Mouse (Mus musculus): ENCODE results near the gene Ulk3. TPM values are rescaled to one million over a fixed set of nuclear protein-coding genes. Genes with fewer than 3 reads are reported as not detected.
A peak's percentile ranks its signal among the peaks of the same experiment; 100 is the strongest.

The Ulk3 gene
- polyA plus RNA-seq, 1 experiment from 2014 or later, result 19.4 TPM

GRCm38 (mm10) chr9:57553119-57553518 is 36.1 kb upstream of the Ulk3 start:
- H3K36me3 ChIP-seq (replicated peaks; ENCODE audit: control insufficient read depth, insufficient read depth), result peaks cover 15% of the 10 kb centered on the region
- H3K9ac ChIP-seq, result no peak overlapping the region
- no peaks in the 10 kb centered on the region for H3K27me3 ChIP-seq (ENCODE audit: control insufficient read depth, insufficient read depth, low read length)
- ATAC-seq (ENCODE audit: low FRiP score), result no peak
- DNase-seq (ENCODE audit: low spot score), result no peak
- H3K4me3 ChIP-seq (replicated peaks; ENCODE audit: low read length), result no peak overlapping the region
- peaks cover 11% of the 10 kb centered on the region for H3K4me1 ChIP-seq (replicated peaks; ENCODE audit: control insufficient read depth, insufficient read depth, low read length)
- no peaks in the 10 kb centered on the region for H3K9me3 ChIP-seq (ENCODE audit: control insufficient read depth, low read length)
- 73% methylated on average over 11 of the region's 11 CpGs for WGBS
- H3K27ac ChIP-seq, result no peak overlapping the region
- H3K4me2 ChIP-seq (replicated peaks), result no peak overlapping the region

- Histone ChIP-seq H3K4me2 (replicated peaks) (no peak overlapping the region), H3K4me1 (replicated peaks; ENCODE audit: control insufficient read depth, insufficient read depth, low read length) (peaks cover 11% of the 10 kb centered on the region), H3K9ac (no peak overlapping the region), H3K27ac (no peak overlapping the region), H3K27me3 (ENCODE audit: control insufficient read depth, insufficient read depth, low read length) (no peaks in the 10 kb centered on the region), H3K4me3 (replicated peaks; ENCODE audit: low read length) (no peak overlapping the region), H3K36me3 (replicated peaks; ENCODE audit: control insufficient read depth, insufficient read depth) (no peaks in the 10 kb centered on the region; the same call in 1 of the 2 replicates), H3K9me3 (ENCODE audit: control insufficient read depth, low read length) (no peaks in the 10 kb centered on the region)
- DNase-seq (ENCODE audit: low spot score), result no peak
- no peak for ATAC-seq (ENCODE audit: low FRiP score)
- 41% methylated on average over 3 of the region's 3 CpGs for WGBS
These were observed 34.5 kb upstream of the Ulk3 start for GRCm38 (mm10) chr9:57554753-57555152.

DNA sequence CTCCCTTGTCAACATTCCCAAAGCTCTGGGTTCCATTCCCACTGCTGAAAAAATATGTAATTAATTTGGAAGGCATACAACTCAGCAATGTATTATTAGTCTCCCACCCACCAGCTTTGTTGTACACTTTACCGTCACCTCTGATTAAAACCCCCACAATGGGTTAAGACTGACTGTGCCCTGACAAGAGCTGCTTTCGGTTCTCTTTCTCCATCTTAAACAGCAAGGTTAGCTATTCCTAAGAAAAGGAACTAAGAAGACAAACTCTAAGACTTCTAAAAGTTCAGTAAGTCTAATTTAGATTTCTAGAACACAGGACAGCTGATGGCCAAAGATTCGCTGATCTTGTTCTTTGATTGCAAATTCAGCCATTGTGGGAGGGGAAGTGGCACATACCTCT is 32.0 kb upstream of the Ulk3 start:
- Histone ChIP-seq H3K36me3 (replicated peaks; ENCODE audit: control insufficient read depth, insufficient read depth) (no peaks in the 10 kb centered on the region), H3K4me1 (replicated peaks; ENCODE audit: control insufficient read depth, insufficient read depth, low read length) (peaks cover 20% of the 10 kb centered on the region), H3K4me2 (replicated peaks) (no peak overlapping the region), H3K9me3 (ENCODE audit: control insufficient read depth, low read length) (no peaks in the 10 kb centered on the region), H3K27ac (no peak overlapping the region), H3K9ac (no peak overlapping the region), H3K27me3 (ENCODE audit: control insufficient read depth, insufficient read depth, low read length) (no peaks in the 10 kb centered on the region), H3K4me3 (replicated peaks; ENCODE audit: low read length) (no peak overlapping the region)
- DNase-seq (ENCODE audit: low spot score) (no peak), ATAC-seq (ENCODE audit: low FRiP score) (no peak)
- WGBS, result 81% methylated on average over 3 of the region's 3 CpGs

- Histone ChIP-seq H3K4me3 (replicated peaks; ENCODE audit: low read length) (no peak overlapping the region), H3K36me3 (replicated peaks; ENCODE audit: control insufficient read depth, insufficient read depth) (no peaks in the 10 kb centered on the region), H3K27me3 (ENCODE audit: control insufficient read depth, insufficient read depth, low read length) (no peaks in the 10 kb centered on the region), H3K9ac (no peak overlapping the region), H3K27ac (no peak overlapping the region), H3K4me1 (replicated peaks; ENCODE audit: control insufficient read depth, insufficient read depth, low read length) (peaks cover 22% of the 10 kb centered on the region), H3K9me3 (ENCODE audit: control insufficient read depth, low read length) (no peaks in the 10 kb centered on the region), H3K4me2 (replicated peaks) (no peak overlapping the region)
- 85% methylated on average over 4 of the region's 4 CpGs for WGBS
- DNase-seq (ENCODE audit: low spot score), result no peak
- no peak for ATAC-seq (ENCODE audit: low FRiP score)
These were observed 30.6 kb upstream of the Ulk3 start for GRCm38 (mm10) chr9:57558625-57559024.

DNA sequence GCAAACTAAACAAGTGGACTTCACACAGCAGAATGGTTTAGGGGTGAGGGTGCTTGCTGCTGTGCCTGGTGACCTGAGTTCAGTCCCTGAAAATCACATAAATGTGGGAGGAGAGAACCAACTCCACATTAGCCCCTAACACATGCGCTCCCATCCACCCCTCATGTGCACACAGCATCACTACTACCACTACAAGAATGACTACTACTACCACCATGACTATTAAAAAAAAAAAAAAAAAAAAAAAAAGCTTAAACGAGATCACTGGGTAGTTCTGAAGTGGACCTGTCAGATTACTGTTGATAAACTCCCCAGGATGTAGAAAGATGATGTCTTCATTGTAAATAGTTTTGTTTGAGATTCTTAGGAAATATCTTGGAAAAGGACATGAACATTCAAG is 29.7 kb upstream of the Ulk3 start:
- Histone ChIP-seq H3K4me3 (replicated peaks; ENCODE audit: low read length) (no peak overlapping the region), H3K27me3 (ENCODE audit: control insufficient read depth, insufficient read depth, low read length) (no peaks in the 10 kb centered on the region), H3K4me1 (replicated peaks; ENCODE audit: control insufficient read depth, insufficient read depth, low read length) (peaks cover 19% of the 10 kb centered on the region), H3K4me2 (replicated peaks) (no peak overlapping the region), H3K36me3 (replicated peaks; ENCODE audit: control insufficient read depth, insufficient read depth) (no peaks in the 10 kb centered on the region), H3K27ac (no peak overlapping the region), H3K9ac (no peak overlapping the region), H3K9me3 (ENCODE audit: control insufficient read depth, low read length) (no peaks in the 10 kb centered on the region)
- DNase-seq (ENCODE audit: low spot score) (no peak), ATAC-seq (ENCODE audit: low FRiP score) (no peak)
- 85% methylated on average over 2 of the region's 2 CpGs for WGBS

GRCm38 (mm10) chr9:57560263-57560662 is 29.0 kb upstream of the Ulk3 start:
- WGBS, result 31% methylated on average over 7 of the region's 7 CpGs
- DNase-seq (ENCODE audit: low spot score) (peak; percentile 47), ATAC-seq (ENCODE audit: low FRiP score) (no peak)
- no peaks in the 10 kb centered on the region for H3K9me3 ChIP-seq (ENCODE audit: control insufficient read depth, low read length)
- peaks cover 17% of the 10 kb centered on the region for H3K4me1 ChIP-seq (replicated peaks; ENCODE audit: control insufficient read depth, insufficient read depth, low read length)
- H3K27me3 ChIP-seq (ENCODE audit: control insufficient read depth, insufficient read depth, low read length), result no peaks in the 10 kb centered on the region
- peak overlapping the region; percentile 62 for H3K9ac ChIP-seq
- no peaks in the 10 kb centered on the region for H3K36me3 ChIP-seq (replicated peaks; ENCODE audit: control insufficient read depth, insufficient read depth)
- H3K4me3 ChIP-seq (replicated peaks; ENCODE audit: low read length), result peak overlapping the region; percentile 49
- H3K27ac ChIP-seq, result peak overlapping the region; percentile 90
- peak overlapping the region; percentile 87 for H3K4me2 ChIP-seq (replicated peaks)

DNA sequence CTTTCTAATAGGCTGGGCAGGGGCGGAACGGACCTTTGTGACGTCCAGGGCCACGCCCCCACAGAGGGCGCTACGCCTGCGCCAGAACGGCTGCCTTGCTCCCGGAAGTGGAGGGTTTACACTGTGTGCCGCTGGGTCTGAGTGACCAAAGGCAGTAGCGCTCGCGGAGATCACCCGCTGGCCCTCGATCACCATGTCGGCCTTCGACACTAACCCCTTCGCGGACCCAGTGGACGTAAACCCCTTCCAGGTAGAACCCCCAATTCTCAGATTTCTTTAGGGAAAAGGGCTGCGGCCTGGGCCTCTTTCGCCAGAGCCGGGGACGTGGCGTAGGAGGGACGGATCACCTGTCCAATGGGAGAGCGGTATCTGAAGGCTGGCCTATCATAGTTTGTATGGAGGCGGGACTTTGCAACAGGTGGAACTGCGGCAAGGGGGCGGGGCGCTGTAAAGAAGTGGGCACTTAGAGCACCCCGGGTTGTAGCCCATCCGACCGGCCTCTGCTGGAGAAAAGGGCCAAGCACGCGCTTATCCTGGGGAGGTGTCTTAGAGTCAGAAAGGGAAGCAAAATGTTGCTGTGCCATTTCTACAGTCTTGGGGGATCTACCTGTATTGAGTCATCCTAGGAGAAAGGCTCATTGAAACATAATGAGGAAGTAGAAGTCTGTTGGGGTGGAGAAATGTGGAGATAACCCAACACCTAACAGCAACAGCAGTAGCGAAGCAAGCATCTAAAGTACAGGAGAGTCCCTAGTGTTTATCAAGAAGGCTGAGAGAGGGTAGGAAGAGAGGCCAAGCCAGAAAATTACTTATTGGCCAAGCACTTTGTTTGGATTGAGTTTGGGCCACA is 28.2 kb upstream of the Ulk3 start, which contains the start of gene Scamp2:
Scamp2 (plus strand) TSS at position 83 of the 850 bp plus-strand sequence.
- peak; percentile 100 for ATAC-seq (ENCODE audit: low FRiP score)
- WGBS, result 1% methylated on average over 37 of the region's 37 CpGs

GRCm38 (mm10) chr9:57561711-57562099 is 27.5 kb upstream of the Ulk3 start:
- Histone ChIP-seq H3K36me3 (replicated peaks; ENCODE audit: control insufficient read depth, insufficient read depth) (no peaks in the 10 kb centered on the region), H3K9ac (peak overlapping the region; percentile 62; the same call in 1 of the 2 replicates), H3K9me3 (ENCODE audit: control insufficient read depth, low read length) (no peaks in the 10 kb centered on the region), H3K27ac (no peak overlapping the region), H3K4me1 (replicated peaks; ENCODE audit: control insufficient read depth, insufficient read depth, low read length) (peaks cover 17% of the 10 kb centered on the region), H3K4me2 (replicated peaks) (peak overlapping the region; percentile 87), H3K4me3 (replicated peaks; ENCODE audit: low read length) (peak overlapping the region; percentile 49), H3K27me3 (ENCODE audit: control insufficient read depth, insufficient read depth, low read length) (no peaks in the 10 kb centered on the region)
- ATAC-seq (ENCODE audit: low FRiP score), result no peak
- WGBS, result 83% methylated on average over 13 of the region's 13 CpGs
- DNase-seq (ENCODE audit: low spot score), result no peak

More for the DNA sequence above, 28.2 kb upstream of the Ulk3 start, which contains the start of gene Scamp2:
- no peaks in the 10 kb centered on the region for H3K27me3 ChIP-seq (ENCODE audit: control insufficient read depth, insufficient read depth, low read length)
- H3K27ac ChIP-seq, result peak within 1 kb of the TSS; percentile 90
- DNase-seq (ENCODE audit: low spot score), result peak; percentile 93
- H3K4me1 ChIP-seq (replicated peaks; ENCODE audit: control insufficient read depth, insufficient read depth, low read length), result peaks cover 17% of the 10 kb centered on the region
- no peaks in the 10 kb centered on the region for H3K9me3 ChIP-seq (ENCODE audit: control insufficient read depth, low read length)
- H3K9ac ChIP-seq, result peak within 1 kb of the TSS; percentile 62
- peak within 1 kb of the TSS; percentile 87 for H3K4me2 ChIP-seq (replicated peaks)
- peak within 1 kb of the TSS; percentile 49 for H3K4me3 ChIP-seq (replicated peaks; ENCODE audit: low read length)
- H3K36me3 ChIP-seq (replicated peaks; ENCODE audit: control insufficient read depth, insufficient read depth), result no peaks in the 10 kb centered on the region

- peaks cover 2% of the 10 kb centered on the region; the same call in 1 of the 2 replicates for H3K36me3 ChIP-seq (replicated peaks; ENCODE audit: control insufficient read depth, insufficient read depth)
- no peak for DNase-seq (ENCODE audit: low spot score)
- H3K27ac ChIP-seq, result no peak overlapping the region
- H3K4me1 ChIP-seq (replicated peaks; ENCODE audit: control insufficient read depth, insufficient read depth, low read length), result peaks cover 17% of the 10 kb centered on the region
- 90% methylated on average over 4 of the region's 4 CpGs for WGBS
- H3K27me3 ChIP-seq (ENCODE audit: control insufficient read depth, insufficient read depth, low read length), result no peaks in the 10 kb centered on the region
- H3K9ac ChIP-seq, result no peak overlapping the region
- H3K9me3 ChIP-seq (ENCODE audit: control insufficient read depth, low read length), result no peaks in the 10 kb centered on the region
- 0 out of 2 replicates have a peak overlapping the region, but pooled peaks have one; percentile 1 for H3K4me2 ChIP-seq (replicated peaks)
- ATAC-seq (ENCODE audit: low FRiP score), result no peak
- H3K4me3 ChIP-seq (replicated peaks; ENCODE audit: low read length), result no peak overlapping the region
These were observed 26.3 kb upstream of the Ulk3 start for GRCm38 (mm10) chr9:57562896-57563372.

Measured in hindbrain, embryonic 14.5 days (tissue).